Mouse (Mus musculus): Measurements from ENCODE around the gene Cfap157.
A peak's percentile ranks its signal among the peaks of the same experiment; 100 is the strongest.

The Cfap157 gene

GRCm38 (mm10) chr2:32784048-32784681, at the start of gene Cfap157:
Cfap157 (minus strand) TSS chr2:32784428.
- DNase-seq (ENCODE audit: low spot score), result no peak

GRCm38 (mm10) chr2:32828979-32829676, 44.9 kb upstream of the Cfap157 start:
- no peak for DNase-seq (ENCODE audit: low spot score)

GRCm38 (mm10) chr2:32825796-32826195, 41.6 kb upstream of the Cfap157 start:
- DNase-seq (ENCODE audit: low spot score), result no peak

GRCm38 (mm10) chr2:32824778-32825177, 40.5 kb upstream of the Cfap157 start:
- no peak for DNase-seq (ENCODE audit: low spot score)

GRCm38 (mm10) chr2:32824181-32824580, 40.0 kb upstream of the Cfap157 start:
- no peak for DNase-seq (ENCODE audit: low spot score)

GRCm38 (mm10) chr2:32823579-32824154, 39.4 kb upstream of the Cfap157 start:
- DNase-seq (ENCODE audit: low spot score), result no peak

GRCm38 (mm10) chr2:32823153-32823552, 38.9 kb upstream of the Cfap157 start:
- DNase-seq (ENCODE audit: low spot score), result no peak

- DNase-seq (ENCODE audit: low spot score), result no peak
These were observed 38.4 kb upstream of the Cfap157 start for GRCm38 (mm10) chr2:32822643-32823042.

- DNase-seq (ENCODE audit: low spot score), result no peak
These were observed 37.0 kb upstream of the Cfap157 start for GRCm38 (mm10) chr2:32821041-32821802.

GRCm38 (mm10) chr2:32818208-32818607, 34.0 kb upstream of the Cfap157 start:
- DNase-seq (ENCODE audit: low spot score), result no peak

- no peak for DNase-seq (ENCODE audit: low spot score)
These were observed 33.4 kb upstream of the Cfap157 start for GRCm38 (mm10) chr2:32817589-32817988.

GRCm38 (mm10) chr2:32816946-32817581, 32.8 kb upstream of the Cfap157 start:
- no peak for DNase-seq (ENCODE audit: low spot score)

- DNase-seq (ENCODE audit: low spot score), result no peak
These were observed 32.3 kb upstream of the Cfap157 start for GRCm38 (mm10) chr2:32816497-32816896.

- DNase-seq (ENCODE audit: low spot score), result no peak
These were observed 27.7 kb upstream of the Cfap157 start for GRCm38 (mm10) chr2:32811959-32812358.

GRCm38 (mm10) chr2:32808816-32809566, 24.8 kb upstream of the Cfap157 start:
- DNase-seq (ENCODE audit: low spot score), result no peak

GRCm38 (mm10) chr2:32798251-32798962, 14.2 kb upstream of the Cfap157 start:
- no peak for DNase-seq (ENCODE audit: low spot score)

GRCm38 (mm10) chr2:32795748-32796418, 11.7 kb upstream of the Cfap157 start:
- no peak for DNase-seq (ENCODE audit: low spot score)

- peak; percentile 29 for DNase-seq (ENCODE audit: low spot score)
These were observed 7.1 kb upstream of the Cfap157 start for GRCm38 (mm10) chr2:32791297-32791696.

- no peak for DNase-seq (ENCODE audit: low spot score)
These were observed 4.4 kb upstream of the Cfap157 start for GRCm38 (mm10) chr2:32788581-32788980.

GRCm38 (mm10) chr2:32787176-32787575, 2.9 kb upstream of the Cfap157 start:
- DNase-seq (ENCODE audit: low spot score), result no peak
